Mouse (Mus musculus) adrenal gland, adult (tissue): ENCODE data around the gene Sh3bp4.
A peak's percentile ranks its signal among the peaks of the same experiment; 100 is the strongest.

Source experiments
- DNase-seq, 2 experiments: peaks; one replicate each; pipeline ENCODE4 v3.0.0; 2022 to 2023; ENCODE audit warnings: low spot score in 1 of 2; ENCODE audit not compliant: inconsistent age in 2 of 2

The Sh3bp4 gene

DNA sequence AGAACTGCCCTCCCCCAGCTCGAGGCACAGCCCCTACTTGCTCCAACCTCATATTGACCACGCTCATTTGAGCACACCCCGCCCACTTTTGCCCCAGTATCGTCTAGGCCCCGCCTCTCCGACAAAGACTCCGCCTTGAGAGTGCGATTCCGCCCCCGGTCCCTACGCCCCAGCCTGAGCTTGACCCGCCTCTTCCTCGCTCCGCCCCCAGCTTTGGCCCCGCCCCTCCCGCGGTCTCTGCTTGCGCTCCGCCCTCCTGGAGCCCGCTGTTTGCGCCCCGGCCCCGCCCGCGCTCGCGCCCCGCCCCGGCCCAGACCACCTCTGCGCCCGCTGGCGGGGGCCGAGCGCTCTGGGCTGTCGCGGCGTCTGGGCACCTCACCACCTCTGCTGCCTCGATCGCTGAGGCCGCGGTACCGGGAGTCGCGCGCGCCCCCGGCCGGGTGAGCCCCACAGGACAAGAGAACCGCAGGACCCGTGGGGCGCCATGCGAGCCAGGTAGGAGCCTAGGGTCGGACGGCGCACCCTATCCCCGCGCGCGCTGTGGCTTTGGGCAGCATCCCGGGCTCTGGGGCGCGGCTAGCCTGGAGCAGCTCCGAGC lies at the start of gene Sh3bp4:
Gene Sh3bp4, plus strand, starts transcription at position 313 of the 598 bp plus-strand sequence.
- peak; percentile 100 for DNase-seq

DNA sequence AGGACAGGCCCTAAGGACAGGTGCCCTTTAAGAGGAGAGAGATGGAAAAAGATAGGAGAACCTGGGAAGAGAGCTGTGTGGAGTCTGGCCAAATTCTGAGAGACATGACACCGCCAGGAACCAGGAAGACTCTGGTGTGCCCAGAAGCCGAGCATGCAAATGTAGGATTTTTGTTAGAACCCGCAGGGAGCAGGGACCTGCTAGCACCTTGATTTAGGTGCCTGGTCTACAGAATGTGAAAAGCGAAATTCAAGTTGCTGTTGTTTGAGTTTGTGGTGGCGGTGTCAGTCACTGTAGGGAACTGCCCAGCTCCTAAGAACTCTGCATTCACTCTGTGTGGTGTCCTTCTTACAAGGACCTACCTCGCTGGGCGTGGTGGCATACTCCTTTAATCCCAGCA lies 47.2 kb upstream of the Sh3bp4 start:
- no peak for DNase-seq

DNA sequence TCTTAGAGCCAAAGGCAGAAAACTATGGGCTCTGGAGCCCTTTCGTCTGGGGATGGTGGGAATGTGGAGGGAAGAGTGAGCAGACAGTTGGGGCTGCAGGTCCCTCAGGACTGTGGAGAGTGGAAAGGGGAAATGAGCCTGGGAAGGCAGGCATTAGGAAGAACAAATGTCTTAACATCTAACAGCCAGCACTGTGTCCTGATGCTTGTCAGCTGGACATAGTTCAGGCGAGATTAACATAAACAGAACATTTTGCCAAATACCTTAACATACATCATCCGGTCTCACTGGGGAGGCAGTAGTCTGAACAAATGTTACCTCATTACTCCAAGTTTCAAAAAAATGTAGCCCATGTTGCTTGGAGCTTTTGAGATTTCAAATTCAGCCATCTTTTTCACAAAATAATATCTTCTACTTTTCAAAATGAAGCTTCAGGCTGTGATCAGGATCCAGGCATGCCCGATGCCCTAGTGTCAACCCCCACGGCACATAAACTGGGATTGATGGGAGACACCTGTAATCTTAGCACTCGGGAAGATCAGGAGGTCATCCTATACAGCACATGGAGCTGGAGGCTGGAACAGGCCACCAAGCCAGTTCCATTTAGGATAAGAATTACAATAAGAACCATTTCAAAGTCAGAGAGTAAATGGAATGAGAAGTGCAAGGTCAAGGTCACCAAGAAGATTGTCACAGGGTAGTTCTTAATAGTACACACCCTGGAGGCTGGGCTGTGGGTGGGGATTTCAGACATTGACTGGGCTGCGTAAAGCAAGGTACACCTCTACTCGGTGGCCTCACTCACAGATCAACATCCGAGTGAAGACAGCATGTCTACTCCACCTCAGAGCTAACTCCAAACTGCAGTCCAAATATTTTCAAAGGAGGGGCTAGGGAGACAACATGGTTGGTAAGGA lies 45.3 kb upstream of the Sh3bp4 start:
- DNase-seq, result no peak

DNA sequence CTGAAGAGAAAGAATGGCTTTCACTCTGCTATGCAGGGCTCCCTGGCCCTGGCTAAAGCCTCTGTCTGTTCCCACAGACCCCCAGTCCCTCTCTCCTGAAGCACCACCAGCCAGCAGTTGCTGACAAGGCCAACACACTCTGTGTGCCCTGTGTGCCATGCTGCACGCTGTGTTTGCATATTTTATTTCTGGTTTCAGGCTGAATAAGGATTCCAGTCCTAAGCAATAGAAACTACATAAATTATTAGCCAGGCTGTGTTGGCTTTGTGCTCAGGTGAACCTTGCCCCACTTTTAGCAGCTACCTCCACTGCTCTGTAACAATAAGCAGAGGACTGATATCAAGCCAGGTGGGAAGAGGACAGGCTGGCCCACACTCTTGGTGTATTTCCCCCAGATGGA lies 44.2 kb upstream of the Sh3bp4 start:
- DNase-seq, result no peak

DNA sequence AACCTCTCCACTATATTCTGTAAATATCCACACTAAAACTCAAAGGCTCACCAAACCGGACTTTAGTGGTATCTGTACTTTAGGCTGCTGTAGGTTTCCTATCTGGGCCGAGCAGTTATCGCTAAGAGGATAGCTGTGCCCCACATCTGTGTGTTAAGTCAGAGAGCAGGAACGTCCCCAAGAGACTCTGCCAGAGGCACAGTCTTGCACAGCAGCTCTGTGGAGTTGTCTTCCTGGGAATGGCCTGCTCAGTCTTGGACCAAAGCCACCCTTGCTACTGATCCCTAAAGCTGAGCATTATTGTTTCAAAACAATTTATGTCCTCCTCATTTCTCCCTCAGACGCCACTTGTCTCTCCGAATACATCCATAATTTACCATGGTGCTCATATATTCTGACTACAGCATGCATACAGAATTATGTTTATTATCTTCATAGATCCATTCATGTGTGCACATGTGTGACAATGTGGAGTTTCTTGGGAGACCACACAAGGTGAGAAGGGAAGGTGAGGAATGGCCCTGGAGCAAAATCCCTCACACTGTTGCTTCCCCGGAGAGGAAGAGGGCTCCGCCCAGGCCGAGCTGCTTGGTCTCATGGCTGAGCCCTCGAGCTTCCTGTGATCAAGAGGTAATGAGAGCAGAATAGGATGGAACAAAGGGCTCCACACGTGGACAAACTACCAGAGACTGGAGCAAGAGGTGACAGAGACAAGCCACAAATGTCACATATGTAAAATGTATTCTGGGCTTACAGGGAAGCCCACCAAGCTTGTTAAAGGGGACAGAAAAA lies 40.9 kb upstream of the Sh3bp4 start:
- no peak for DNase-seq

DNA sequence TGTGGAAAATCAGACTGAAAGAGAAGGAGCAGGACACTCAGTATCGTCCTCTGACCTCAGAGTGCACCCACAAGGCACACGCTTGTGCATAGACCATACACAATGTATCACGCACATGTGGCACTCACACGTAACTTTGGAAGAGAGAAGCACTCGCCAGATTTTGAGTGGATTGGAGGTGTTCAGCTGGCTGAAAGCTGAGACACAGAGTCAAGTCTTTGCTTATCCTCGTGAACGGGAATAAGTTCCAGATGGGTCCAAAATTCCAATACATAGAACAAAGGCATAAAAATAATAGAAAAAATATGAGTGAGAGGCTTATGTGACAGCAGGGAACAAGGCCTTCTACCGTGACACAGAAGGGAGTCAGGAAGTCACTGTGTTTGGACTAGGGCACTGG lies 36.6 kb upstream of the Sh3bp4 start:
- DNase-seq, result no peak

DNA sequence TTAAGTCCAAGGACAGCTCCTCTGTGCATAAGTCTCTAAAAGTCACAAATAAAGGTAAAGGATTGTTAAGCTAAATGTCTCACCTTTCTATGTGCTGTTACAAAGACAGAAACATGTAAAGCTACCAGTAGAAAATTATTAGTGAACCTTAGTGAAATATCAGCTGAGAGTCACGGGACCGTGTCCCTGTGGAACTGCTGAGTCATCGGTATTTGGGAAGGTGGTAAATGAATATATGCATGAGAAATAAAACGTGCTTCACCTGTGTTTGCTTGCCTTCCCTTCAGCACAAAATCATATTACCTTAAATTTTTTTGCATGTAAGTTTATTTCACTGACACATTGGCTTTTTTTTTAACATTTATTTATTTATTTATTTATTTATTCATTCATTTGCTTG lies 36.2 kb upstream of the Sh3bp4 start:
- DNase-seq, result no peak

DNA sequence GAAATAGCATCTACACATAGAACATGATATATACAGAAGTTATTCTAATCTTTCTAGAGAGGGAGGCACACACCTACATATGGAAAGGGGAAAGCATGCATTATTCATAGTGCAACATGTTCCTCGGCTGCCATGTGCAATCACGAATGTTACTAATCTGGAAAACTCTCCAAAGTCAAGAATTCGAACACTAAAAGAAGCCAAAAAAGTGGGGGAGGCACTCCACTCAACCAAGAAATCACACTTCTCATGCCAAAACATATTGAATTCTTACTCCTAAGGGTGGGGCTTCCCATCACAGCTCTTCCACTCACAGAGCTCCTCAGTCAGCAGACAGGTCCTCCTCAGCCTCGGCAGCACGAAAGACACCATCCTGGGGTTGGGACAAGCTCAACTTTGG lies 35.1 kb upstream of the Sh3bp4 start:
- no peak for DNase-seq

DNA sequence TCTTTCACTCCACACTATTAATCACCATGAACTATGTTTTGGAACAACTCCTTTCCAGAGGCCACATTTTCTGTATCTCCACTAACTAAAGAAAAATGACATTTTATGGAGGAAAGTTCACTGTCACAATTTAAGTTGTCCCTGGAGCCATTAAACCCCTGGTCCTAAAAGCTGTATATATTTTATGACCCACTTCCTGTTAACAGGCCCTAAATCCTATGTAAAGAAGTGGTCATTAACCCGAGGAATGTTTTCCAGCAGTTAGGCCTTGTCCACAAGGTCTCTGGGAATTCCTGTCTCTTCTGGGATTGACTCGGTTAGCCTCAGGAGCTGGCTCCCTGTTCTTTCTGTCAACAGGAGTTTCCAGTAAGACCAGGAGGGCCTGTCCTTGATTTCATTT lies 30.4 kb upstream of the Sh3bp4 start:
- DNase-seq, result no peak

DNA sequence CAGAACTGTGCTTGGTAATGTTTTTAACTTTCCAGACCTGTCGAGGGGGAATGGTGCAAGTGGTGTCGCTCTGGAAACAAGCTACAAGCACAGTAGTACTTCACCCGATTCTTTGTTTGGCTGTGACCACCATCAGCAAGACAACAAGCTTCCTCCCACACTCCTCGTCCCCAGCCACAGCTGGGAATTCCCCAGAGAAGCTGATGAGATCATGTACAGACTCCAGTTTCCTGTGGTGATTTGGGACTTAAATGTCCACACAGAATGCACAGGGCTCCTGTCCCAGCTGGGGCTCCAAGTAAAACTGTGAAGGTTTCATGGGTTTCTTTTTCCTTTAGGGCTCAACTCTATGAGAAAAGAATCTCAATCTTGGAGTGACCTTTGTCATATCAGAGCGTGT lies 28.9 kb upstream of the Sh3bp4 start:
- no peak for DNase-seq

DNA sequence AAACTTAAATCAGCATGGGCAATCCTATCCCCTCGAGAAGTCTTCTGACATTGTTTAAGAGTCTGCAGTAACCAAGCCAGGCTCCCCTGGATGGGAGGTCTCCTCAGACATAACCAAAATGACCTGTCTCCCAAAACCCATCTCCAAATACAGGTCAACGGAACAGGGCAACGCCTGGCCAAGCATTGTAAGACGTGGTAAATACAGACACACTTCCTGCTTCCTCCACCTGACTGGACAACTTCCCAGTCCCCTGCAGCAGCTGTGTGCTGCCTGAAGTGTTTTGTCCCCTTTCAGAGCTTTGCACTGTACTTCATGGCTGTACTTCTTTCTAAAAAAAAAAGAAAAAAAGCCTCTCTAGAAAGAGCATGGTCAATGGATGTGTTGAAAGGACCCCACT lies 28.1 kb upstream of the Sh3bp4 start:
- no peak for DNase-seq

DNA sequence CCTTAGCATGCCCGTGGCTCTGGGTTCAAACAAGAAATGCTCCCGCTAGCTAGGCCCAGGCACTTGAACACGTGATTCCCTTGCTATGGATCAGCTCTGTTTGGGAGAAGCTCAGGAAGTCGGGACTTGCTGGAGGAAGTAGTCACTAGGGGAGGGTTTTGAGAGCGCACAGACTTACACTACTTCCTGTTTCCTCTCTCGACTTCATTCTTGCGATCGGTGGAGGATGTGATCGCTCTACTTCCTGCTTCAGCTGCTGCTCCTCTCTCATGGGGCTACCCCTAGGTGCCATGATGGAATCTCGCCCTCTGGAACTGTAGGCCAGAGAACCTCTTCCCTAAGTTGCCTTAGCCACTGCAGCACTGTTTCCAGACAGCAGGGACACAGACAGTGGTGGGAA lies 27.3 kb upstream of the Sh3bp4 start:
- DNase-seq, result no peak

DNA sequence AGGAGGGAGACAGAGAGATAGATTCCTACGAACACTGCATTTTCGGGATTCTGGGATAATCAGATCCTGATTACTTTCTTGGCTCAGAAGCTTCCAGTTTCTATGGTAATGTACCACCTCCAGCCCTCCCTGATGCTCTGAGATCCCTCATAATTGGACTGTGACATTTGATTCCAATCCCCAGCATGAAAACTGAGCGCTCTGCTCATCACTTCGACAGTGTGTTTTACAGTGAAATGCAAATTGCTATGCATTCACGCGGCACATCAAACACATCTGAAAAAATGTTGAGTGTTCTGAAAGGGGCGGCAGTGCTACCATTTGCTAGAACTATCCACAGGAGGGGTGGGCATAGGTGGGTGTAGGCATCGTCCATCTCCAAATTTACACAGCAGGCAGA lies 24.8 kb upstream of the Sh3bp4 start:
- DNase-seq, result no peak

DNA sequence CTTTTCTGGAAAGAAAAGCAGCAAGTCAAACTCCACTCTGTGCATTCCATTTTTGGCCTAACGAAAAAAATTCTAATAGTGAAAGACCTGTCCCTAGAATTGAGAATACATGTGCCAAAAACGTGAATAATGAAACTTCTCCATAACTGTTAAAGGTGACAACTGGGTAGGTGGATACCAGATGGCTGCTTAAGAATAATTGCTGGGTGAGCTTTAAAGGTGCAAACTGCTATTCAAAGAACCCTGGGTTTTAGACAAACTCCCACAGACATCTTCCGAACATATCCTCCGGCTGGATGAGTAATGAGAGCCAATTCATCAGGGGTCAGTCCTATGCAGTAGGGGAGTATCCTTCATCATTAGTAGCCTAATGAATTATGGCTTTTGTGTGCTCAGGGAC lies 20.7 kb upstream of the Sh3bp4 start:
- no peak for DNase-seq

DNA sequence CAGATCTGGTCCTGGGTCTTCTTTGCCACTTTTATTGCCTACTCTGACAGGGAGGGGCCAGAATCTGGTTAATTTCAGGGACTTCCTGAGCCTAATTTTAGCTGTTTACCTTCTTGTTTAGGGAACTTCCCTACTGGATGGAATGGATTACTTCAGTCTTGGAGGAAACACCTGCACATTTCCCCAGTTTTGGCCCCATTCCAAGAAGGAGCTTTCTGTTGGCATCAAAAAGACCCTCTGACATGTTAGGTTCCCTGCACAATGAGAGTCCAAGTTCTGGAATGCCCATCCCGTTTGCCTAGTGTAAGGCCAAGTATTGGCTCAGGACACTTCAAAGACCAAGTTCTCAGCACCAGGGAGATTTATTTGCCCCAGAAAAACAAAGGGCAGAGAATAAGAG lies 14.0 kb upstream of the Sh3bp4 start:
- no peak for DNase-seq

DNA sequence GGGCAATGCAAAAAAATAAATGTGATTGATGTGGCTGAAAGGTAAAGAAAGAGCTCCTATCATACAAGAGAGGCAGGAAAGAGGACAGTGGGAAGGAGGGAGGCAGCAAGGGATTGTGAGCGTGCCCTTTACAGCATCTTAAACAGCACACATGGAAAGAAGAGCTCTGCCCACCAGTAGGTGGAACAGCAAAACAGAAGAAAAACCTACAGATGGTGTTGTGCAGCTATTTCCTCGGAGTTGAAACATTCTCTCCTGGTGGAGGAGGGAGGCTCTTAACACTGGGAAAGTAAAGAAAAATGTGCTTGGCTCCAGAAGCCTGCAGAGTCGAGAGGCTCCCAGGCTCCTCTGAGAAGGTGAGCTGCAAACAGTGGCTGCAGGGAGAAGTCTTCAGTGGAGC lies 12.8 kb upstream of the Sh3bp4 start:
- no peak for DNase-seq

DNA sequence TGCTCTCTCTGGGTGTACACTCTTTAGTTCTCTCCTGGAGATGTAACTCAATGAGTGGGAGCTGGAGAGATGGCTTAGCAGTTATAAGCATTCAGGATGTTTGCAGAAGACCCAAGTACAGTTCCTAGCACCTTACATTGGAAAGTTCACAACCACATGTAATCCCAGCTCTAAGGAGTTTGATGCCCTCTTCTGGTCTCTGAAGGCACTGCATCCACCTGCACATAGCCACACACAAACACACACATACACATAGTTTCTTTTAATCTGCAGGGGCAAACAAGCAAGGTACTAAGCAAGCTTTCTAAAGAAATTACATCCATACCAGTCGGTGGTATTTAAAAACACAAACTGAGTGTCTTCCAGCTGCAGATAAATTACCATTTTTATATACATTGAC lies 12.2 kb upstream of the Sh3bp4 start:
- DNase-seq, result no peak

DNA sequence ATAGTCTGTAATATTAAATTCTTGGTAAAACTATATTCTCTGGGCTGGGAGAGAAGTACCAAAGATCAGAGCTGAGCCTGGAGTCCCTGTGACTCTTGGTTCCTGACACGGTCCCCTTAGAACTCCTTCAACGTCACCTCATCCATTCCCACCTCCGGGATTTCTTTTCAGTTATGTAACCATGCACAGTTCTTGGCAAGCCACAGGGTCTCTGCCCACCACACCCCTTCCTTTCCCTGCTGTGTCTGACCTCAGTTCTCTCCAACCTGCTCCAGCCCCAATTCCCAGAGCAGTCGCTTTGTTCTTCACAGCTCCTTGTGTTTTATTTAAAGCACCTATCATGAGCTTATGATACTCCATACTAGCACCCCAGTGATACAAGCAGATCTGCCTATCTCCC lies 7.2 kb upstream of the Sh3bp4 start:
- peak in 1 of 2 experiments; percentile 34 for DNase-seq

DNA sequence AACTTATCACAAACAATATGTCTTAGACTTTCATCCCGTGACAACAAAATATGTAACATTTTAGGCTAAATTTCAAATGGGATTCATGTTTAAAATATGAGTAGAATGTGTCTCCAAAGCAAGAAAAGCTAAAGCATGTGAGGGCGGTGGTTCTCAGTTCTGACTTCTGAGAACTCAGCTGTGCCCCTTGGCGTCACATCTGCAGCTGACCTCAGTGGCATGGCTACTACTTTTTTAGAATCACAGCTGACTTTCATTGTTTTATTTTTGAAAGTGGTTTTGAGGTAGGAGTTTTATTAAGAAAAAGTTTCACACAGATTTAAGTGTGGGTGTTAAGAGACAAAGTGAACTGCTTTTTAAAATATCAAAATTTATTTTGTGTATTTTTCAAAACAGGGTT lies 6.4 kb upstream of the Sh3bp4 start:
- no peak for DNase-seq

DNA sequence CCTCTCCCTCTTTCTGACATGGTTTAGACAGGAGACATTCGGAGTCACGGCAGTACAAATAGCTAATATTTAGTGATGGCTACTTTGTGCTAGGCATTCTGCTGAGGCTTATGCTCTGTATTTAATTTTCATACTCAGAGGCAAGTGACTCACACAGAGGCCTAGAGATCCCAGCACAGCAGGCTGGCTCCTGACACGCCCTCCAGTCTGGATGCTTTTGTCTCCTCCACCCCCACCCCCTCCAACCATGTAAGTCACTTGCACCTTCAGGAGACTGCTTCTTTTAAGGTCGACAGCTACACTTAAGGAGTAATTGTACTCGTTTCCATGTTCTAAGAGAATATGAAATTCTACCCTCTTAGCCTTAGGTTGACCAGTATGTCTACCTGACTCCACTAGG lies 1.4 kb upstream of the Sh3bp4 start:
- DNase-seq, result no peak

DNA sequence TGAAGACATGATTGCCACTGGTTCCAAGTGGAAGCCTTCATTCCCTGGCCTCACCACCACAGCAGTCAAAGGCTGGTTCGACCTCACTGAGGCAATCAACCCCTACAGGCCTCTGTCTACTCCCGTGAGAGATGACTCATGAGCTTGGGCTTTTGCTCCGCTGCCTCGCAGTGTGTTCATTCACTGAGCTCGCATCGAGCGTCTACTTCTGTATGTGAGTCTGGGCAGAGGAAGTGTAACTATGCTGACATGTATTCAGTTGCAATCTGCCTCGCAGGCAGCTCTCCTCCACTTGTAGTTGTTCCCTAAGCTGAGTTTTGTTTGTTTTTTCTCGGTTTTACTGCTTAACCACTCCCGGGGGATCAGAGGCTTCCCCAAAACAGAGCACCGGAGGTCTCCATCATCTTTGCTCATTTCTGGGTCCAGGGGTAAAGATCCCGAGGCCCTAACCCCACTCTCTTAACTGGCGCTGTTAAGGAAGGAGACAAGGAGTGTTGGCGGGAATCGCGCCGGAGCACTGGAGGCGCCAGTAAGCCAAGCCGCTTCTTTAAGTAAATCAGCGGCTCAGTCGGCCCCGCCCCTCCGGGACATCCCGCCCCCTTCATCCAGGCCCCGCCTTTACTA lies 624 bp upstream of the Sh3bp4 start:
- peak in 1 of 2 experiments; percentile 73 for DNase-seq
